Mouse (Mus musculus) G1E (cell line): ENCODE results near the gene Vps36.

Experiments used
- CTCF ChIP-seq: IDR thresholded peaks from 2 replicates; pipeline ENCODE4 v1.5.1; 2012; ENCODE audit warnings: low read depth, low read length, inconsistent platforms, mixed read lengths
- POLR2AphosphoS5 ChIP-seq: IDR thresholded peaks from 2 replicates; pipeline ENCODE4 v1.6.1; 2012; ENCODE audit warnings: low read depth, low read length, inconsistent platforms; ENCODE audit not compliant: insufficient replicate concordance

DNA sequence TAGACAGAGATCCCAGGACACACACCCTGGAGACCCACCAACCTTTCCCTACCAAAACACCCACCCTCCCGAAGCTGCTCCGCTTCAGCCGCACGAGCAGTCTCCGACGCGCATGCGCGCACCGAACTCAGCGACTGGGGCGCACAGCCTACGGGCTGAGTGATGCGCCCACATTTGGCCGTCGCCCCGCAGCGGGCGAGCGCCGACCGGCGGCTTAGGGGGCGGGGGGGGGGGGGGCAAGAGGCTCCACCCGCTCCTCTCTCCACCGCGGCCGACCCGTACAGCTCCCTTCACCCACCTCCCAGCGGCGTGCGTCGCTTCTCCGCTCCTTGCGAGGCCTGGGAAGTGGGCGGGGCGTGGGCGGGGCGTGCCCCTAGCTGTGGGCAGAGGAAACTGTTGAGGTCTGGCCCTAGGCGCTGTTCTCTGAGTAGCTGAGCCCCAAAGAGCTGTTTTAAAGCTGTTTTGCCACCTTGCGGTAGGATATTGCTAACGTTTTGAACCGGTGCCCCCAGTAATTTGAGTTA lies 26.5 kb upstream of the Vps36 start, which contains the start of gene Nek3:
- TF ChIP-seq CTCF (no peak), POLR2AphosphoS5 (no peak)
